Mouse (Mus musculus): ENCODE data around the gene Gm5065. TPM values are rescaled to one million over a fixed set of nuclear protein-coding genes. Genes with fewer than 3 reads are reported as not detected.

The Gm5065 gene
- not detected for polyA plus RNA-seq (2014; fragmentation: Illumina TruSeq; extraction: RNeasy Lipid Tissue Mini Kit (QIAGEN cat#74804); ENCODE audit: low read depth, low replicate concordance)

DNA sequence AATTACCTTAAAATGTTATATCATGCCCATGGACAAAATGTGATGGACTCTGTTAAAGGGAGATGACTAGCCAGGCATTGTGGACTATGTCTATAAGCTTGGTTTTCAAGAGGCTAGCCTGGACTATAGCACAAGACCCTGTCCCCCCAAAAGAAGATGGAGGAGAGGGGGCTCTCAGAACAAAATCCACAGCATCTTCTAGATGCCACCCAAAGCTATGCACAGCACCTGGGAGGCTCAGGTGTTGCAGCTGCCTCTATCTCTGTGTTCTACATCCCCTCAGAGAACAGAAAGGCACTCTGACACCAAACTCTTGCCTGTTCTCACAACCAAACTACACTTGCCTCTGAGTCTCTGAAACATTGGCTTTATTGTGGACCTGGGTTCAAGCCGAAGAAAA, at the start of gene Gm5065:
TSS of gene Gm5065 (plus strand) at position 301 of the 400 bp plus-strand sequence.

DNA sequence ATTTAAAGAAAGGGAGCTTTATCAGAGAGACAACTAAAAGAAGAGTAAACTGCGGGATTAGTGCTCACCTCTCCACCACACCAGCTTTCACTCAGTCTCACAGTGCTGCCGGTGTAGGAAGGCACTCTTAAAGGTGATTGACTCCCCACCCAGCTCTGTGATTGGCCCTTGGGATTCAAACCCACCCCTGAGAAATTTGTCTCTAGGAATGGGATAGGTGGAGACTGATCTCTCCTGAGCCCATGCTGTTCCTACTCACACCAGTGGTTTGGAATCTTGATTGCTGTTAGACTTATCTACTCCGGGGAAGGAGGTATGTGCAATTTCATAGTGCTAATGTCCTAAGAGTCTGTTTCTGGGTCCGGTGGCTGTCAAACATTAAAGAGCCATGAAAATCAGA, 598 bp downstream of the Gm5065 start, which contains the start of gene Nlrp2:
TSS of gene Nlrp2 (minus strand) at position 101 of the 400 bp plus-strand sequence.

Other genes starting within 250 kb of the Gm5065 start
- not detected for gene Rfpl4, start 233.6 kb upstream of the Gm5065 start, polyA plus RNA-seq (2014; fragmentation: Illumina TruSeq; extraction: RNeasy Lipid Tissue Mini Kit (QIAGEN cat#74804); ENCODE audit: low read depth, low replicate concordance)
- 3.3 TPM for gene Rasl2-9, start 224.6 kb upstream of the Gm5065 start, polyA plus RNA-seq (2014; fragmentation: Illumina TruSeq; extraction: RNeasy Lipid Tissue Mini Kit (QIAGEN cat#74804); ENCODE audit: low read depth, low replicate concordance)
- gene Vmn1r55, start 200.9 kb upstream of the Gm5065 start, polyA plus RNA-seq (2014; fragmentation: Illumina TruSeq; extraction: RNeasy Lipid Tissue Mini Kit (QIAGEN cat#74804); ENCODE audit: low read depth, low replicate concordance) = not detected
- not detected for gene Vmn1r56, start 153.8 kb upstream of the Gm5065 start, polyA plus RNA-seq (2014; fragmentation: Illumina TruSeq; extraction: RNeasy Lipid Tissue Mini Kit (QIAGEN cat#74804); ENCODE audit: low read depth, low replicate concordance)
- gene Vmn1r57, start 132.0 kb upstream of the Gm5065 start, polyA plus RNA-seq (2014; fragmentation: Illumina TruSeq; extraction: RNeasy Lipid Tissue Mini Kit (QIAGEN cat#74804); ENCODE audit: low read depth, low replicate concordance) = not detected
- not detected for gene Nlrp2, start 498 bp downstream of the Gm5065 start, polyA plus RNA-seq (2014; fragmentation: Illumina TruSeq; extraction: RNeasy Lipid Tissue Mini Kit (QIAGEN cat#74804); ENCODE audit: low read depth, low replicate concordance)
- gene Vmn1r58, start 62.9 kb downstream of the Gm5065 start, polyA plus RNA-seq (2014; fragmentation: Illumina TruSeq; extraction: RNeasy Lipid Tissue Mini Kit (QIAGEN cat#74804); ENCODE audit: low read depth, low replicate concordance) = not detected
- gene Vmn1r59, start 106.2 kb downstream of the Gm5065 start, polyA plus RNA-seq (2014; fragmentation: Illumina TruSeq; extraction: RNeasy Lipid Tissue Mini Kit (QIAGEN cat#74804); ENCODE audit: low read depth, low replicate concordance) = not detected
- gene Vmn2r28, start 143.4 kb downstream of the Gm5065 start, polyA plus RNA-seq (2014; fragmentation: Illumina TruSeq; extraction: RNeasy Lipid Tissue Mini Kit (QIAGEN cat#74804); ENCODE audit: low read depth, low replicate concordance) = not detected
- not detected for gene Vmn1r60, start 196.8 kb downstream of the Gm5065 start, polyA plus RNA-seq (2014; fragmentation: Illumina TruSeq; extraction: RNeasy Lipid Tissue Mini Kit (QIAGEN cat#74804); ENCODE audit: low read depth, low replicate concordance)

Data from kidney, adult 10 weeks (tissue).